In genomic region chr1:172549717-172550116, GRCm38 (mm10) we compare ENCODE assay signal across 8 mouse cellular contexts. TPM values are rescaled to one million over a fixed set of nuclear protein-coding genes. Genes with fewer than 3 reads are reported as not detected.
DNase-seq lines count a peak whose midpoint lies in the region; ATAC-seq and TF ChIP-seq lines count a peak whose summit lies in the region.

No protein-coding gene starts in this region.

- peak overlapping the region; percentile 44 for H3K4me3 ChIP-seq in heart, adult 2 months
- H3K4me3 ChIP-seq in forebrain, postnatal 0 days (ENCODE audit: low read depth, low read length): peak overlapping the region; percentile 40
- peak overlapping the region; percentile 44 for H3K4me3 ChIP-seq in liver, postnatal 0 days (ENCODE audit: low read depth, low read length)

- no peak overlapping the region for H3K9ac ChIP-seq in heart, adult 2 months (ENCODE audit: low read depth, low read length)
- H3K9ac ChIP-seq in forebrain, postnatal 0 days: peak overlapping the region; percentile 51
- peak overlapping the region; percentile 46; the same call in 1 of the 2 replicates for H3K9ac ChIP-seq in liver, postnatal 0 days (replicated peaks)

- TF ChIP-seq POLR2A in heart, adult 2 months (IDR thresholded peaks at IDR 0.05; ENCODE audit: insufficient read depth, low read depth, low read length): no peak

- WGBS in heart, adult 2 months: 18% methylated on average over 8 of the region's 8 CpGs
- 4% methylated on average over 8 of the region's 8 CpGs for WGBS in forebrain, postnatal 0 days
- WGBS in liver, postnatal 0 days (ENCODE audit: insufficient replicate concordance): 6% methylated on average over 8 of the region's 8 CpGs

- H3K27me3 ChIP-seq in heart, adult 2 months (ENCODE audit: control insufficient read depth, insufficient read depth, low read length): no peaks in the 10 kb centered on the region
- no peaks in the 10 kb centered on the region for H3K27me3 ChIP-seq in forebrain, postnatal 0 days (ENCODE audit: insufficient read depth, low read length)
- H3K27me3 ChIP-seq in liver, postnatal 0 days (ENCODE audit: insufficient read depth, low read length): 0 out of 2 replicates have a peak, but pooled peaks cover 4% of the 10 kb centered on the region

- intact Hi-C loops in heart, adult 2 months (cut with DNase I): loop anchor here (2.0 kb wide), 1 partner anchor 17 kb away; no protein-coding TSS in a partner anchor

- no peak for ATAC-seq in forebrain, postnatal 0 days
- ATAC-seq in liver, postnatal 0 days: no peak

- H3K27ac ChIP-seq in heart, adult 2 months: no peak overlapping the region; the same call in 1 of the 2 replicates
- H3K27ac ChIP-seq in forebrain, postnatal 0 days (ENCODE audit: low read depth, low read length): no peak overlapping the region
- H3K27ac ChIP-seq in liver, postnatal 0 days (ENCODE audit: low read depth): peak overlapping the region; percentile 29; the same call in 1 of the 2 replicates

- H3K9me3 ChIP-seq in forebrain, postnatal 0 days (ENCODE audit: low read length): no peaks in the 10 kb centered on the region
- H3K9me3 ChIP-seq in liver, postnatal 0 days (ENCODE audit: low read length): no peaks in the 10 kb centered on the region

- TF ChIP-seq EP300 in heart, adult 2 months (IDR thresholded peaks at IDR 0.05; ENCODE audit: insufficient read depth, low read depth, low read length): no peak
- no peak for TF ChIP-seq EP300 in liver, postnatal 0 days (IDR thresholded peaks at IDR 0.05; ENCODE audit: low read depth)

- H3K79me2 ChIP-seq in heart, adult 2 months (replicated peaks; ENCODE audit: control insufficient read depth, insufficient read depth, low read length): no peaks in the 10 kb centered on the region

- no peak for DNase-seq in heart, adult 2 months
- no peak for DNase-seq in heart, adult 11 months
- DNase-seq in 416B (ENCODE audit: low read depth): peak; percentile 16
- DNase-seq in forebrain, postnatal 0 days: no peak
- no peak for DNase-seq in liver, postnatal 0 days
- no peak for DNase-seq in c-Kit-positive CD71-positive TER-119-positive erythroid progenitor cells, embryonic 14.5 days (ENCODE audit: low spot score)
- DNase-seq in right cerebral cortex, postnatal 36 days (ENCODE audit: low spot score in 2 of 2): no peak
- DNase-seq in layer of hippocampus, postnatal 25 days (ENCODE audit: extremely low spot score in 1 of 2, low spot score in 1 of 2): no peak

- peak overlapping the region; percentile 65 for H3K4me2 ChIP-seq in forebrain, postnatal 0 days (ENCODE audit: low read depth)
- peak overlapping the region; percentile 47 for H3K4me2 ChIP-seq in liver, postnatal 0 days (ENCODE audit: low read depth, low read length)

- no peak for TF ChIP-seq CTCF in heart, adult 2 months (IDR thresholded peaks at IDR 0.05)
- TF ChIP-seq CTCF in forebrain, postnatal 0 days (IDR thresholded peaks at IDR 0.05; ENCODE audit: low read depth): no peak
- TF ChIP-seq CTCF in liver, postnatal 0 days (IDR thresholded peaks at IDR 0.05; ENCODE audit: low read depth): no peak

- peaks cover 16% of the 10 kb centered on the region for H3K4me1 ChIP-seq in heart, adult 2 months (ENCODE audit: control insufficient read depth, insufficient read depth, low read length)
- H3K4me1 ChIP-seq in forebrain, postnatal 0 days (ENCODE audit: insufficient read depth): peaks cover 9% of the 10 kb centered on the region; the same call in 1 of the 2 replicates
- 0 out of 2 replicates have a peak, but pooled peaks cover 3% of the 10 kb centered on the region for H3K4me1 ChIP-seq in liver, postnatal 0 days (ENCODE audit: insufficient read depth)

- H3K36me3 ChIP-seq in heart, adult 2 months (ENCODE audit: control insufficient read depth, insufficient read depth, low read length): no peaks in the 10 kb centered on the region
- H3K36me3 ChIP-seq in forebrain, postnatal 0 days (ENCODE audit: insufficient read depth): no peaks in the 10 kb centered on the region
- H3K36me3 ChIP-seq in liver, postnatal 0 days (replicated peaks; ENCODE audit: insufficient read depth, low read length): no peaks in the 10 kb centered on the region

RNA-seq across cellular contexts. Expression of gene Vsig8, which starts 6.0 kb away (rescaled TPM):
- not detected for total RNA-seq in heart, adult 2 months (2021)
- not detected in 2 replicates for polyA plus RNA-seq in heart, adult 2 months (2012; rRNA removed)
- total RNA-seq in forebrain, postnatal 0 days (2014; rRNA removed): 0.71 and 1.0 TPM in 2 replicates
- polyA plus RNA-seq in forebrain, postnatal 0 days (2015; fragmentation: Nextera tagmentation; extraction: Ambion mirVana): 0.45 and 0.67 TPM in 2 replicates
- not detected in 2 replicates for polyA plus RNA-seq in liver, postnatal 0 days (2015; fragmentation: Nextera tagmentation; extraction: Ambion mirVana)
- total RNA-seq in layer of hippocampus, postnatal 25 days (2021): under 1 TPM; 0.39 to 0.56 TPM

RNA-seq across cellular contexts. Expression of gene Cfap45, which starts 29.1 kb away (rescaled TPM):
- under 1 TPM; 0.39 to 0.52 TPM for total RNA-seq in heart, adult 2 months (2021)
- 0.26 and 0.53 TPM in 2 replicates for polyA plus RNA-seq in heart, adult 2 months (2012; rRNA removed)
- 3.0 and 5.1 TPM in 2 replicates for total RNA-seq in forebrain, postnatal 0 days (2014; rRNA removed)
- 3.9 and 5.5 TPM in 2 replicates for polyA plus RNA-seq in forebrain, postnatal 0 days (2015; fragmentation: Nextera tagmentation; extraction: Ambion mirVana)
- 0.32 and 0.37 TPM in 2 replicates for polyA plus RNA-seq in liver, postnatal 0 days (2015; fragmentation: Nextera tagmentation; extraction: Ambion mirVana)
- total RNA-seq in layer of hippocampus, postnatal 25 days (2021): 1 to 10 TPM; 3.1 to 3.9 TPM

RNA-seq across cellular contexts. Expression of gene Slamf8, which starts 40.7 kb away (rescaled TPM):
- total RNA-seq in heart, adult 2 months (2021): under 1 TPM; 0.30 to 0.34 TPM
- polyA plus RNA-seq in heart, adult 2 months (2012; rRNA removed): 0.97 and 1.3 TPM in 2 replicates
- not detected in 2 replicates for total RNA-seq in forebrain, postnatal 0 days (2014; rRNA removed)
- polyA plus RNA-seq in forebrain, postnatal 0 days (2015; fragmentation: Nextera tagmentation; extraction: Ambion mirVana): 0.08 TPM in 1 of 2 replicates, not detected in the other
- 0.31 TPM in 2 replicates for polyA plus RNA-seq in liver, postnatal 0 days (2015; fragmentation: Nextera tagmentation; extraction: Ambion mirVana)
- not detected for total RNA-seq in layer of hippocampus, postnatal 25 days (2021)

RNA-seq across cellular contexts. Expression of gene Tagln2, which starts 49.9 kb away (rescaled TPM):
- 10 to 100 TPM; 65.5 to 77.8 TPM for total RNA-seq in heart, adult 2 months (2021)
- 131 and 152 TPM in 2 replicates for polyA plus RNA-seq in heart, adult 2 months (2012; rRNA removed)
- total RNA-seq in forebrain, postnatal 0 days (2014; rRNA removed): 31.5 and 33.8 TPM in 2 replicates
- 42.8 and 48.5 TPM in 2 replicates for polyA plus RNA-seq in forebrain, postnatal 0 days (2015; fragmentation: Nextera tagmentation; extraction: Ambion mirVana)
- 104 and 105 TPM in 2 replicates for polyA plus RNA-seq in liver, postnatal 0 days (2015; fragmentation: Nextera tagmentation; extraction: Ambion mirVana)
- total RNA-seq in layer of hippocampus, postnatal 25 days (2021): 10 to 100 TPM; 10.4 to 12.1 TPM

RNA-seq across cellular contexts. Expression of gene Fcrl6, which starts 52.6 kb away (rescaled TPM):
- total RNA-seq in heart, adult 2 months (2021): not detected
- polyA plus RNA-seq in heart, adult 2 months (2012; rRNA removed): not detected in 2 replicates
- not detected in 2 replicates for total RNA-seq in forebrain, postnatal 0 days (2014; rRNA removed)
- 0.18 TPM in 1 of 2 replicates, not detected in the other for polyA plus RNA-seq in forebrain, postnatal 0 days (2015; fragmentation: Nextera tagmentation; extraction: Ambion mirVana)
- polyA plus RNA-seq in liver, postnatal 0 days (2015; fragmentation: Nextera tagmentation; extraction: Ambion mirVana): 0.12 and 0.31 TPM in 2 replicates
- total RNA-seq in layer of hippocampus, postnatal 25 days (2021): not detected
